Comparison of ENCODE assay signal across 1 mouse cellular context in the genomic region with DNA sequence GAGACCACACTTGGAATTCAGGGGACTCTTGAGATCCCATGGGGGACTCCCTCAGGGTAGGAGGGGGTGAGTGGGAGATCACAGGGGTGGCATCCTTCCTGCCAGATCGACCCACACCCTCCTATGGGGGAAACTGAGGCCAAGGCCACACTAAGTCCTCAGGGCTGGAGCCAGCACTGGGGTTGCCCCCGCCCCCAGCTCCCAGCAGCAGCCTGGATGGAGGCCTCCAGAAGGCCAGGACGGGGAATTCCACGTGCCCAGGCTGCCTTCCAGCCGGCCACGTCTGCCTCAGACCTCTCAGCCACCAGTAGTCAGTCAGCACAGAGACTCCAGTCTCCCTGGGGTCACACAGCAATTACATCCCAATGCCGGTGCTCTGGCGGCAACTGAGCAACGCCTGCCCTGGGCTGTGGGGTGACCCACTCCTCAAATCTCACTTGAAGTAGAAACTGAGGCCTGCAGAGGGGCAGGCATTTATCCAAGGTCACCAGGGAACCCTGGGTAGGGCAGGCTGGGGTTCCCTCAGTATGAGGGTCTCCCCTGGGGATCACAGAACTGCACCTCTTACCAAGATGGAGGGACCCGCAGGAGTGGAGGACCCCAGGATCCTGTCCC.
TF ChIP-seq lines count a peak whose summit lies in the region.

No protein-coding gene starts in this region.

TF ChIP-seq in CH12.LX, 34 proteins besides CTCF, POLR2A, EP300 and RAD21:
- TF ChIP-seq NRF1 (IDR thresholded peaks at IDR 0.05; ENCODE audit: low read depth, low read length), result no peak
- no peak for TF ChIP-seq SMC3 (IDR thresholded peaks at IDR 0.05; ENCODE audit: low read depth, low read length)
- no peak for TF ChIP-seq HCFC1 (IDR thresholded peaks at IDR 0.05; ENCODE audit: low read depth, low read length)
- TF ChIP-seq MAFK (IDR thresholded peaks at IDR 0.05; ENCODE audit: insufficient replicate concordance, low read length), result no peak
- TF ChIP-seq MAZ (IDR thresholded peaks at IDR 0.05; ENCODE audit: low read depth, low read length), result no peak
- 0 out of 2 replicates have a peak, but pooled peaks have one; percentile 23 for TF ChIP-seq BHLHE40 (IDR thresholded peaks at IDR 0.05; ENCODE audit: low read depth, low read length)
- no peak for TF ChIP-seq NELFE (IDR thresholded peaks at IDR 0.05; ENCODE audit: low read depth, low read length)
- peak; percentile 20; the same call in 1 of the 2 replicates for TF ChIP-seq TCF12 (IDR thresholded peaks at IDR 0.05; ENCODE audit: low read depth, low read length)
- no peak for TF ChIP-seq JUN (IDR thresholded peaks at IDR 0.05; ENCODE audit: insufficient read depth, low read depth, low read length)
- no peak for TF ChIP-seq ZKSCAN1 (IDR thresholded peaks at IDR 0.05; ENCODE audit: borderline replicate concordance, low read depth, low read length)
- TF ChIP-seq GABPA (IDR thresholded peaks at IDR 0.05; ENCODE audit: insufficient replicate concordance, low read depth, low read length), result no peak
- no peak for TF ChIP-seq RCOR1 (conservative IDR thresholded peaks at IDR 0.05; ENCODE audit: low read depth, low read length)
- no peak for TF ChIP-seq ZC3H11A (IDR thresholded peaks at IDR 0.05; ENCODE audit: low read depth, low read length)
- TF ChIP-seq E2F4 (IDR thresholded peaks at IDR 0.05; ENCODE audit: insufficient replicate concordance, low read depth, low read length), result no peak
- TF ChIP-seq IRF4 (IDR thresholded peaks at IDR 0.05; ENCODE audit: low read depth, low read length), result 0 out of 2 replicates have a peak, but pooled peaks have one; percentile 6
- TF ChIP-seq ZMIZ1 (IDR thresholded peaks at IDR 0.05; ENCODE audit: low read depth, low read length), result no peak
- no peak for TF ChIP-seq USF2 (conservative IDR thresholded peaks at IDR 0.05; ENCODE audit: low read depth, low read length)
- peak; percentile 25; the same call in 1 of the 2 replicates for TF ChIP-seq MXI1 (IDR thresholded peaks at IDR 0.05; ENCODE audit: low read depth, low read length)
- no peak for TF ChIP-seq MYC (IDR thresholded peaks at IDR 0.05; ENCODE audit: low read depth, low read length)
- TF ChIP-seq JUND (conservative IDR thresholded peaks at IDR 0.05; ENCODE audit: low read depth, low read length), result no peak
- no peak for TF ChIP-seq ZNF384 (IDR thresholded peaks at IDR 0.05; ENCODE audit: low read depth, low read length)
- TF ChIP-seq ETS1 (conservative IDR thresholded peaks at IDR 0.05; ENCODE audit: low read depth, low read length), result no peak
- TF ChIP-seq USF1 (IDR thresholded peaks at IDR 0.05; ENCODE audit: low read depth, low read length), result no peak
- TF ChIP-seq TBP (conservative IDR thresholded peaks at IDR 0.05; ENCODE audit: low read depth, low read length), result no peak
- no peak for TF ChIP-seq POLR2AphosphoS2 (IDR thresholded peaks at IDR 0.05; ENCODE audit: low read depth, low read length)
- TF ChIP-seq SIN3A (IDR thresholded peaks at IDR 0.05; ENCODE audit: low read length), result no peak
- TF ChIP-seq CHD2 (IDR thresholded peaks at IDR 0.05; ENCODE audit: low read length), result no peak
- no peak for TF ChIP-seq MEF2A (IDR thresholded peaks at IDR 0.05; ENCODE audit: borderline replicate concordance, low read depth, low read length)
- no peak for TF ChIP-seq CHD1 (IDR thresholded peaks at IDR 0.05; ENCODE audit: low read depth, low read length)
- no peak for TF ChIP-seq KAT2A (IDR thresholded peaks at IDR 0.05; ENCODE audit: insufficient replicate concordance, low read length)
- TF ChIP-seq UBTF (IDR thresholded peaks at IDR 0.05; ENCODE audit: low read depth, low read length), result no peak
- no peak for TF ChIP-seq MAX (IDR thresholded peaks at IDR 0.05; ENCODE audit: low read length)
- TF ChIP-seq PAX5 (IDR thresholded peaks at IDR 0.05; ENCODE audit: low read length), result no peak
- no peak for TF ChIP-seq ELF1 (IDR thresholded peaks at IDR 0.05; ENCODE audit: low read depth, low read length)
TF ChIP-seq in CH12.LX: peak in this region for 4.
